Mouse (Mus musculus): Measurements from ENCODE around the gene Oma1.

The Oma1 gene

GRCm38 (mm10) chr4:103313587-103314525, at the start of gene Oma1:
Oma1 (plus strand) TSS chr4:103313812.
- DNase-seq (ENCODE audit: low read depth, low spot score) = peak; percentile 98

- DNase-seq (ENCODE audit: low read depth, low spot score) = no peak
These were observed 49.7 kb upstream of the Oma1 start for GRCm38 (mm10) chr4:103263812-103264396.

- no peak for DNase-seq (ENCODE audit: low read depth, low spot score)
These were observed 48.4 kb upstream of the Oma1 start for GRCm38 (mm10) chr4:103265166-103265565.

- DNase-seq (ENCODE audit: low read depth, low spot score) = peak; percentile 44
These were observed 44.3 kb upstream of the Oma1 start for GRCm38 (mm10) chr4:103269336-103269735.

GRCm38 (mm10) chr4:103273021-103273420, 40.6 kb upstream of the Oma1 start:
- peak; percentile 64 for DNase-seq (ENCODE audit: low read depth, low spot score)

- DNase-seq (ENCODE audit: low read depth, low spot score) = no peak
These were observed 25.3 kb upstream of the Oma1 start for GRCm38 (mm10) chr4:103288342-103288741.

GRCm38 (mm10) chr4:103290763-103291162, 22.8 kb upstream of the Oma1 start, which contains the start of gene 4921539E11Rik:
4921539E11Rik (minus strand) TSS chr4:103290863.
- DNase-seq (ENCODE audit: low read depth, low spot score) = no peak

GRCm38 (mm10) chr4:103299342-103299741, 14.3 kb upstream of the Oma1 start:
- DNase-seq (ENCODE audit: low read depth, low spot score) = no peak

GRCm38 (mm10) chr4:103303851-103304250, 9.8 kb upstream of the Oma1 start:
- DNase-seq (ENCODE audit: low read depth, low spot score) = no peak

GRCm38 (mm10) chr4:103314526-103314910, 906 bp downstream of the Oma1 start:
- no peak for DNase-seq (ENCODE audit: low read depth, low spot score)

- no peak for DNase-seq (ENCODE audit: low read depth, low spot score)
These were observed 2.2 kb downstream of the Oma1 start for GRCm38 (mm10) chr4:103315861-103316260.

- DNase-seq (ENCODE audit: low read depth, low spot score) = no peak
These were observed 7.8 kb downstream of the Oma1 start for GRCm38 (mm10) chr4:103321461-103321860.

GRCm38 (mm10) chr4:103324688-103325451, 11.3 kb downstream of the Oma1 start:
- DNase-seq (ENCODE audit: low read depth, low spot score) = no peak

- DNase-seq (ENCODE audit: low read depth, low spot score) = peak; percentile 34
These were observed 13.4 kb downstream of the Oma1 start for GRCm38 (mm10) chr4:103326994-103327393.

GRCm38 (mm10) chr4:103329348-103329747, 15.7 kb downstream of the Oma1 start:
- DNase-seq (ENCODE audit: low read depth, low spot score) = no peak

- DNase-seq (ENCODE audit: low read depth, low spot score) = no peak
These were observed 21.5 kb downstream of the Oma1 start for GRCm38 (mm10) chr4:103335134-103335533.

- no peak for DNase-seq (ENCODE audit: low read depth, low spot score)
These were observed 27.1 kb downstream of the Oma1 start for GRCm38 (mm10) chr4:103340726-103341125.

GRCm38 (mm10) chr4:103341620-103342019, 28.0 kb downstream of the Oma1 start:
- no peak for DNase-seq (ENCODE audit: low read depth, low spot score)

GRCm38 (mm10) chr4:103346058-103346457, 32.4 kb downstream of the Oma1 start:
- DNase-seq (ENCODE audit: low read depth, low spot score) = peak; percentile 43

GRCm38 (mm10) chr4:103346849-103347248, 33.2 kb downstream of the Oma1 start:
- DNase-seq (ENCODE audit: low read depth, low spot score) = no peak

- peak; percentile 12 for DNase-seq (ENCODE audit: low read depth, low spot score)
These were observed 35.6 kb downstream of the Oma1 start for GRCm38 (mm10) chr4:103349219-103349618.

- no peak for DNase-seq (ENCODE audit: low read depth, low spot score)
These were observed 39.3 kb downstream of the Oma1 start for GRCm38 (mm10) chr4:103352926-103353325.
